Mouse (Mus musculus) small intestine, adult 10 weeks (tissue): ENCODE results near the gene Eloa. TPM values are rescaled to one million over a fixed set of nuclear protein-coding genes. Genes with fewer than 3 reads are reported as not detected.

Experiments used
- polyA plus RNA-seq: library from polyadenylated mRNA; stranded (reverse); fragments of 350-450 nt; fragmentation: Illumina TruSeq; extraction: RNeasy Lipid Tissue Mini Kit (QIAGEN cat#74804); gene quantifications from one replicate; pipeline ENCODE4 v1.2.3, GENCODE M21; 2014; ENCODE audit warnings: low replicate concordance

Gene Eloa
- 12.7 TPM for polyA plus RNA-seq

GRCm38 (mm10) chr4:136021549-136022047 lies at the start of gene Eloa:
Gene Eloa, minus strand, starts transcription at chr4:136021763.

GRCm38 (mm10) chr4:136053247-136053596 lies 31.7 kb upstream of the Eloa start, which contains the start of gene Rpl11:
Gene Rpl11, minus strand, starts transcription at chr4:136053428.

GRCm38 (mm10) chr4:135986943-135987710 lies 34.4 kb downstream of the Eloa start, which contains the start of gene Pithd1:
Gene Pithd1, minus strand, starts transcription at chr4:135987264.

GRCm38 (mm10) chr4:135972556-135972906 lies 49.0 kb downstream of the Eloa start, which contains the start of gene Lypla2:
Gene Lypla2, minus strand, starts transcription at chr4:135972626.

GRCm38 (mm10) chr4:135963457-135964193 lies 57.9 kb downstream of the Eloa start, which contains the start of gene Gale:
Gene Gale, plus strand, starts transcription at chr4:135963727.

Other genes with a start within 250 kb of the Eloa start
- 241 TPM for gene Srsf10, start 166.0 kb downstream of the Eloa start, polyA plus RNA-seq
- 390 TPM for gene Pnrc2, start 147.9 kb downstream of the Eloa start, polyA plus RNA-seq
- 0.41 TPM for gene Cnr2, start 126.4 kb downstream of the Eloa start, polyA plus RNA-seq
- 73.7 TPM for gene Fuca1, start 101.0 kb downstream of the Eloa start, polyA plus RNA-seq
- gene Hmgcl, start 75.3 kb downstream of the Eloa start, polyA plus RNA-seq = 8.0 TPM
- gene Gale, start 58.0 kb downstream of the Eloa start, polyA plus RNA-seq = 0.37 TPM
- 0.33 TPM for gene Lypla2, start 49.1 kb downstream of the Eloa start, polyA plus RNA-seq
- 37.9 TPM for gene Pithd1, start 34.5 kb downstream of the Eloa start, polyA plus RNA-seq
- 132 TPM for gene Rpl11, start 31.7 kb upstream of the Eloa start, polyA plus RNA-seq
- 16.7 TPM for gene Id3, start 121.7 kb upstream of the Eloa start, polyA plus RNA-seq
- gene E2f2, start 150.6 kb upstream of the Eloa start, polyA plus RNA-seq = 2.3 TPM
- not detected for gene Asap3, start 184.6 kb upstream of the Eloa start, polyA plus RNA-seq
- gene Tcea3, start 226.0 kb upstream of the Eloa start, polyA plus RNA-seq = 6.1 TPM